Mouse (Mus musculus): Measurements from ENCODE around the gene Hdc.

Hdc gene

DNA sequence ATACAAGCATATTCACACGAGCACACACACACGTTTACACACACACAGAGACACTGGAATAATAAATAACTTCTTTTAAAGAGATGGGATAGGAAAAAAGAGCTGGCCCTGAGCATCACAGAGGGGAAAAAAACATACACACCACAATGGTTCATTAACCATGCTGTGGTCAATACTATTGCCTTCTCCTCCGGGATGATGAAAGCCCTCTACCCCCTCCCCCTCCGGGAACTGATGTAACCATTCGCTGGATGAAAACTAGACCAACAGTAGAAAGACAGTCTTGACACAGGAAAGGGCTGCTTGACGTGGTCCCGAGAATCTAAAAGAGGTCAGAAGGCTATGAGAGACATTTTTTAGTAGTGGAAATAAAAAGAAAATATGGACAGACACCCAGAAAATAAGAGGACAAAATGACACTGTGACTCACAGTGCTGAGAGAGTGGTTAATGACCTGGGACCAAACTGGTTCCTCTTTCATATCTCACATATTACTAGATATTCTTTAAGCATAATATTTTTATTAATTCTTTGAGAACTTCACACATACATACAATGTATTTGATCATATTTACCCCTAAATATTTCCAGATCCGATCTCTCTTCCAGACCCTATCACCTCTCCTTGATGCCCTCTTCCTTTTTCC, 67.7 kb downstream of the Hdc start:
- DNase-seq = no peak

DNA sequence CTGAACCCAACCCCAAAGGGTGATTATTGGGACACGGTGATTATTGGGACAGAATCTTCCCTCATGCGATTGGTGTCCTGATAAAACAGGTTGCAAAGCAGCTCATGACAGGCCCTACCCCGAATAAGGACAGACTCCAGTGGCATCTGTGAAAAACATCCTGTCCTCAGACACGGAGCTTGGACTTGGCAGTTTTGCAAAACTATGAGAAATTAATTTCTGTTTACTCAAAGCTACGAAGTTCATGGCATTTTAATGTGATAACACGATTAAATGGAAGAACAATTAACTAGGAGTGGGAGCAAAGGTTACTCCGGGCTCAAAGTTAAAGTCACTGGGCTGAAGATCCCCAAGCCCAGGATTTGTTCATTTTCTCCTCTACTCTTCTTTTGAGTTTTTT, 69.4 kb downstream of the Hdc start:
- DNase-seq = no peak

DNA sequence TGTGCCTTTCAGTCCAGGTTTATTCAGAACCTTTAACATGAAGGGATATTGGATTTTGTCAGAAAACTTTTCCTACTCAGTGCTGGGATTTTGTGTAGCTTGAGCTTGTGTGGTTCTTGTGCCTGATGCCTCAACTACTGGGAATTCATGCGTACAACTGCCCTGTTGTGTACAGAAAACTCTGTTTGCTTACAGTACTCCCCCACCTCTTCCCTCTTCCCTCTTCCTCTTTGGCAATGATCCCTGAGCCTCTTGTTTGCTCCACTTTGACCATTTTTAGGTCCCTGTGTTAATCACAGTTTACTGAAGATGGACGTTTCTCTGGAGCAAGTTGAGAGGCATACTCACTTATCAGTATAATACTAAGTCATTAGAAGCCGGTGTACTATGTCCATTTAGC, 72.7 kb downstream of the Hdc start:
- DNase-seq = no peak

DNA sequence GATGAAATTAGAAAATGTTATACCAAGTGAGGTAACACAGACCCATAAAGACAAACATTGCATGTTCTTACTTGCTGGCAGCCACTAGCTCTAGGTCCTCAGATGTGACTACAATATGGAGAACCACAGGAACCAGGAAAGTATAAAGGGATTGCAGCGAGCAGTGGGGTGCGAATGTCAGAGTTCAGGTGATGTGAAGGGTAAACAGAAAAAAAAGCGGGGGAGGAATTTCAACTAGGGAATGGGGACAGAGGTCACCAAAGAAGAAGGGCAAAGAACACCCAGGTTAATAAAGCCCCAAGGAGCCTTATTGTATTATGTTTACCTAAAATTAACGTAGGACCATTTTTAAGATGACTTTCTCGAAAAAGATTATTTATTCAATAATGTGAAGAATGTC, 73.8 kb downstream of the Hdc start:
- DNase-seq = no peak

Data from thymus, postnatal 14 days (tissue).